Mouse (Mus musculus): Measurements from ENCODE around the gene Btbd19.

Gene Btbd19

DNA sequence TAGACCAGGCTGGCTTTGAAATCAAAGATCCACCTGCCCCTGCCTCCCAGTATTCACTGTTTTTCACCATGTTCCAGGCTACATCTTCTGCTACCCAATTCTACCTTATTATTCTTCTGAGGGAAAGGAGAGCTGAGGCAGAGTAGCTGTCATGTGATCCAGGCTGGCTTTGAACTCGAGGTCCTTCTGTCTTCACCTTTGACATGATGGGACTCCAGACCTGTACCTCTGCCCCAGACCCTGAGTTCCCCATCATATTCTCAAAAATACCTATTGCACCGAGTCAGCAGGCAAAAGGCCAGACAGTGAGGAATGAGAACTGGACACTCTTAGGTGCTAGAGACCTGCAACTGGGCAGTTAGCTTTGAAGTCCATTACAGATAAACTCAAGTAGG is 9.1 kb upstream of the Btbd19 start:
- no peak for DNase-seq (ENCODE audit: low spot score)

DNA sequence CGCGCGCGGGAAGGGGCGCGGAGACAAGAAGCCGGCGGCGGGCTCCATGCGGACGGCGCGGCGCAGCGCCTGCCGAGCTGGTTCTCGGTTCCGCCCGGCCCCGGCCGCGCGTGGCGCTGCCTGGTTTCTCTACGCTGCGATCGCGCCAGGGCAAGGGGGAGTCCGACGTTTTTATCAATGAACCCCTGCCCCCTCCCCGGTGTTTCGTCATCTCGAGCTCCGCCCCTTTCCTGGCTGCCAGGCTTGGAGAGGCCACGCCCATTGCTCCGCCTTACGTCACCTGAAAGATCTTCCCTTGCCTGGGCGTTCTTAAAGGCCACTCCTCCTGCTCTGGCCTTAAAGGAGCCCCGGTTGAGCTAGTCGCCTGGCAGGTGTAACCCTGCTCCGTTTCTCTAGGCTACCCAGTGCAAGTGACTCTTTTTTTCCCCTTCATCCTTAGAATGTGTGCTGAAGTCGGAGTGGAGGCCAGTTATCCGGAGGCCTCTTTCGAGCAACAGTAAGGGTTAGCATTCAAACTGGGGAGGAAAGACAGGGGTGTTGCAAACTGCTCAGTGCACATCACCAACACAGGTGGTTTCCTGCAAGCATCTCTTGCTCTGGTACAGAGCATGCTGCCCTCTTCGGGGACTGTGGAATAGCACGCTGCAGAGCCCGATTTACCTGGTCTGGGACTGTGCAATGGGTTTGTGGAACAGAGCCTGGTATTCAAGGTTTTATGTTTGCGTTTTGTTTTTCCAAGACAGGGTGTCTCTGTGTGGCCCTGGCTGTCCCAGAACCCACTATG is 8.5 kb upstream of the Btbd19 start, which contains the start of gene Plk3:
Plk3 (minus strand) TSS at position 147 of the 784 bp plus-strand sequence.
- peak; percentile 96 for DNase-seq (ENCODE audit: low spot score)

DNA sequence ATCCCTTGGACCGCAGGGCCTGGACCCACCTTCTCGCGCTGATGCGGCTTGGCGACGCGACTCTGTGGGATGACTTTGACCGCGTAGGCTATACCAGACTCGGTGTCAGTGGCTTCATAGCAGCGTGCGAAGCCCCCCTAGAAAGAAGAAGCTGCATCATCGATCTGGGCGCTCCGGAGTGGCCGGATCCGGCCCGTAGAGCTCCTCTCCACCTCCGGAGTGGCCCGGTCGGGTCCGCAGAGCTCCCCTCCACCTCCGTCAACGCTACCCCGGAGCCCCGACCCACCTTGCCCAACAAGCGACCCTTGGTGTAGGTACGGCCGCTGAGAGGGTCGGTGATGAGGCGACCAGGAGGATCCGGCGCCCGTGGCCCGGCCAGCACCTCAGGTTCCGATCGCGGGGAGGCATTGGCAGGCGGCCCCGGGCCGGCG is 7.9 kb upstream of the Btbd19 start:
- no peak for DNase-seq (ENCODE audit: low spot score)

DNA sequence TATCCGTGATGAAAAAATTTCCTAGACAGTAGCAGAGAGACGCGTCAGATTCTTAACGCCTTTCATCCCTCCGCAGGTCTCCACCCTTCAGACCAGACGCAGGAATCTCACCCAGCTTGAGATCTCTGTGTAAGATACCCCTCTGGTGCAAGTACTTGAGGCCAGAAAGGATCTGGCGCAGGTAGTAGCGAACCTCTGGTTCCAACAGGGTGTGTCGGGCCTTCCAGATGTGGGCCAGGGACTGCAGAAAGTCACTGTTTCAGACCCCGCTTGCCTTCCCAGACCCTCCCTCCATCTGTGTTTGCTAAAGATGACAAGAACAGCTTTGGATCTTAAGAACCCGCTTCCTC is 7.2 kb upstream of the Btbd19 start:
- no peak for DNase-seq (ENCODE audit: low spot score)

DNA sequence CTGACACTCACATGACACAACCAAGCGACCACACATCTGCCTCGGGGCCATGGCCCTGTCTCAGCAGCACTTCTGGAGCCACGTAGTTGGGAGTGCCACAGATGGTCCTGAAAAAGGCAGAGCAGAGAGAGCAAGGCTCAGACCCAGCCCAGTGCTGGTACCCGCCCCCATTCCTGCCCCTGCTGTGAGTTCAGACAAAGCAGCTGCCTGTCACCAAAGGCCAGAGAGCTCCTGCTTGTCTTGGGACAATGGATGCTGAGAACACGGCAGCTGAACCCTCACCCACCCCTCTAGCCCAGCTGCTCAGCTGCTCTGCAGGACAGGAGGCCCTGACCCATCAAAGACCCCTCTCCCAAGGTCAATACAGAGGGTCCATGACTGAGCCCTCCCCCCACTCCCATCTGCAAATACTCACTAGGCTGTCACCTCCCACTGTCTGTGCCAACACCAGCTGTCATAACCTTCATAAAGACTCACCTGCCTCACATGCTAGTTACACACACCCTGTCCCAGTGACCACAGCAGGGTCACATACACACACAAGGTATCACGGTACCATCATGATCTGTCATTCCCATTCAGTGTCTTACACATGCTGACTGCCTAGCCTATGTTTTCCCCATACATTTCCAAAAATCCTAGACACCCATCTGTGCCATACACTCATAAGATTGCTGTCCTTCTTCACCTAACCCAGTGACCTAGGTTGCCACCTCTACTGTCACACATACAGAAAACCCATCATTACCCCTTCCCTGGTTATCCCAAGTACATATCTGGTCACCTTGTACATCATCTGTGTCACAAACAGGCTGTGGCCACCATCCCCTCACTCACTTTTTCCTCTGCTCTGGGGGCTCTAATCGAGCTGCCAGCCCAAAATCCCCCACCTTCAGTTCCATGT is 6.6 kb upstream of the Btbd19 start:
- DNase-seq (ENCODE audit: low spot score) = no peak

DNA sequence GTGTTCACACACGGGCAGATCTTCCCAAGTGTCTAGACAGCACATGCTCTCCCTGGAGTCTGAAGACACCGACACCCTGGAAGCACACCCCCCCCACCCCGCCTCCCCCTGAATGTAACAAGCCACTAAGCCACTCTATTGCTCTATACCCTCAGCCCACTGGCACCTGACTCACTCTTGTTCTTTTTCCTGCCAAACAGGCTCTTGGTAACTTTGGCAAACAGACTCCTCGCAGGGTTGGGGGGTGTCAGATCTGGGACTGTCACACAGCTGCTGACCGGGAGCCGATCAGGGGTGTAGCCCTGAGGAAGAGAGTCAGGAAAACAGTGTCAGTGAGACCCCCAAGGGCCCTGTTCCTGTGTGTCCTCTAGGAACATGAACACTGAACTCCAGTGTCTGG is 5.7 kb upstream of the Btbd19 start:
- DNase-seq (ENCODE audit: low spot score) = no peak

DNA sequence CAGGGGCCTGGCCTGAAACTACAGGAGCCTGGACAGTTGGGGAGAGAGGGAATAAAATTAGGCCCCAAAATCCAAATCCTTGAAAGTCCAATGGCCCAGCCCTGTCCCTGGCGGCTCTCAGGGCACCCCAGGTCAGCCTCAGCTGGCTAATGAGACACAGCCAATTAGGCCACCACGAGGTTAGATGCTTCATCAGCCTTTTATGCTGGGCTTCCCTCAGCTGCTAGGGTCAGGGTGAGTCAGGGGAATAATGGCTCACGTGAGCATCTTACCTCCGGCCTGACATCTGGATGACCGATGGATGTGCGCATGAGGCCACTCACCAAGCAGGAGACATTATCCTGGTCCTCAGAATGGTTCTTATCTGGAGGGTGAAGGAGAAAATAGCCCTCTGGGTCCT is 5.3 kb upstream of the Btbd19 start:
- DNase-seq (ENCODE audit: low spot score) = no peak

DNA sequence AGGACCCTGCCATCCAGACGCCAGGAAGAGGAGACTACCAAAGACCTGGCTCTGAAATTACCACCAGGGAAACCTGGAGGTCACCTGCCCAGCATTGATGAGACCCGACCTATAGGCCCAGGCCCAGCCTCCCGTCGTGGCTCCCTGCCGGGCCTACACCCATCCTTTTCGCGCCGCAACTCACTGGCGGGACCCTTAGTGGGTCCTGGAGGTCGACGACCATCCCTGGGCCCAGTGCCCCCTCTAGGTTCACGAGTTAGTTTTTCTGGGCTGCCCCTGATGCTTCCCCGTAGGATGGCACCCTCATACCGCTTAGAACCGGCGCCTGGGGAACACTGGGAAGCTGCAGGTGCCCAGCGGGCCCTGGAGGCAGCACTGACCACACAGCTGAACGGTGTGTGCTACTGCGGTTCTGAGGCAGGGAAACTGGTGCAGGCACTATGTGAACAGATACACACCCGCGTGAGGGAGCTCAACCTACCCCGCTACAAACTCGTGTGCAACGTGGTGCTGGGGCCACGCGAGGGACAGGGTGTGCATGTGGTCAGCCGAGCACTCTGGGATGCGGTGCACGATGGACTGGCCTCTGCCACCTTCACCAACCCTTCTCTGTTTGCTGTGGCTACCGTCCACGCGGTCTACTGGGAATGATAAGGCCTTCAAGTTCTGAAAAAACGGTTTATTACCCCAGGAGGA is 2.6 kb upstream of the Btbd19 start:
- no peak for DNase-seq (ENCODE audit: low spot score)

DNA sequence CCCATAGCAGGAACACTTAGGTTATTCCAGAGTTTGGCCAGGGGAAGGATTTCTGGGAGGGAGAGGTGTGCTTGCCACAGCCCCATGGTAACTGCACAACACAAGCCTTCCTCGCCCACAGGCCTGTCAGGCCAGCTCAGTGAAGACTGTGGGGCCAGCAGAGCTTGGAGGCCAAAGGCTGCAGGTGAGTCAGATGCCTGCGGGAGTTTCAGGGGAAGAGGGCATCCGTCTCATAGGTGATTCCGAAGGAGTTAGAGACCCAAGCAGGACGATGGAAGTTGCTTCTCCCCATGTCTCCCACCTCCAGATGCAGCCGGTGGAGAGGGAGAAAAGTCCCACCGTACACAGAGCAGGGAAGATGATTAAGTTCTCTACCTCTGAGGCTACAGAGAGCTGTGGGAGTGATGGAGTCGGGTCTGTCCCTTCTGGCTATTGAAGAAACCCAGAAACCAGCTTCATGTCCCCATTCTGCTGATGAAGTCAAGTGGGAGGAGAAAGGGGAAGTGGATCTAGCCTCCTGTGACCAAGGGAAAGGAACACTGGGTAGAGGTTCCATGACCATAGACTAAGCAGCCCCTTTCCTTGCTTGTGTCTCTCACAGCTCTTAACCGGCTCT is 1.3 kb upstream of the Btbd19 start, which contains the start of gene Tctex1d4:
Tctex1d4 (plus strand) TSS at position 120 of the 616 bp plus-strand sequence.
- no peak for DNase-seq (ENCODE audit: low spot score)

DNA sequence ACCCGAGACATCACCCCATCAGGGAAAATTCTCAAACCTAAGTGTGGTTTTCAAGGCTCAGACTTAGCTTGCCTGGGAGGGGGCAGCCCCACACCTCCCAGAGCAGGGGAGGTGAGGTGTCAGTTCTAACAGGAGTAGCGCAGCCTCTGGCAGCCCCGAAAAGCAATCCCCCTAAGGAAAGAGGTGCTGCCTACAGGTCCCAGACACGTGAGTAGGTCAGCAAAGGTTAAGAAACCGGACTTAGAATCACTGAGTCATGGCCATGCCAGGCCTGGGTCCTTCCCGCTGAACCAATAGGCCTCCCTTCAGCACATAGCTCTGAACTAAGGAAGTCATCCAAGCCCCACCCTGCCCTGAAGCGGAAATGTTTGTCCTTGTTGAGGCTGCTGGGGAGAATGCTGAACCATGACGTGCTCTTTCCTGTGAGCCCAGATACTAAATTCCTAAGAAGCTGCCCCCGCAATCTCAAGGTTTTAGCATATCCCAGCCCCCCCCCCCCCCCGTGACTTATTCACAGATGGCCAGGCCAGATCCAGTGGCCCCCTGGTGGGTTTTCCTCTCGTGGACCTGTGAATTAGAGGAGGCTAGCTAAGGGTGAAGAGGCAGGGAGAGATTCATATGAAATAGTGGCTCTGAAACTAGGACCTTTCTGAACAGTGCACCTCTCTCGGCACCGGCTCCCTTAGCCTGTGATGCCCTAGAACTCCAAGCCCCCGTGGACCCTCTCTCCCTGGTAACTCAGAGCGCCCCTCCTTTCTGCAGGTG is 567 bp upstream of the Btbd19 start:
- DNase-seq (ENCODE audit: low spot score) = no peak

DNA sequence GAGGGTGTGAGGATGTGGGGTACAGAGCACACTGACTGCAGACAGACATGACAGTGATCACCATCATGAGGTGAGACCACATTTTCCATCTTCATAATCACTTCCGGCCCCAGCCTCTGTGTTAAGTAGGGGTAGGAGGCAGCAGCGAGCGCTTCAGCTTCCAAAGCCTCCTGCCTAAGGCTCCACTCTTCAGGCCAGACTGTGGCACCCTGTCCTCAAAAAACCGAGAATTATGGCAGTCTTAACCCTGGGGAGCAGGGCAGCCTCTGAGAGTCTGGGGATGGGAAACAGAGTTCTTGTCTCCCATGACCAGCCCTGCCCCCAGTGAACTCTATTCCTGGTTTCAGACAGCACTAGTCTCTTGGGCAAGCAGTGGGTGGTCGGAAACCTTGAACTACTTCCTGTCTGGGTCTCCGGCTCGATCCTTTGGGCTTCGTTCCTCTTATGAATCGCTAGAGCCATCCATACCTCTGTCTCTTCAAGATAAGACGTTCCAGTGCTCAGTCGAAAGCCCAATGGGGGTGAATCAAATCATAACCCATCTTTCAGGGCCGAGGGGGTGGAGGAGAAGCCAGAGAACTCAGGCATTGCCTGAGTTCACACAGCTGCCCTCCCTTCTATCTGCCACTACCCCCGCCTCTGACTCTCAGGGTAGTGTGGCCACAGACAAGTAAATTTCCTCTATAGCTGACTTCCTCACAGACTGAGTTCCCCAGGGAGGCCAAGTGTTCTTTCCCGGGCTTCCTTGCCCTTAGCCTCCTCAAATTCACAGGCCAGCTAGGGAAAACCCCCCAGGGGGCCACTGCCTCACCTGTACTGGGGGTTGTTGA is 792 bp downstream of the Btbd19 start:
- no peak for DNase-seq (ENCODE audit: low spot score)

DNA sequence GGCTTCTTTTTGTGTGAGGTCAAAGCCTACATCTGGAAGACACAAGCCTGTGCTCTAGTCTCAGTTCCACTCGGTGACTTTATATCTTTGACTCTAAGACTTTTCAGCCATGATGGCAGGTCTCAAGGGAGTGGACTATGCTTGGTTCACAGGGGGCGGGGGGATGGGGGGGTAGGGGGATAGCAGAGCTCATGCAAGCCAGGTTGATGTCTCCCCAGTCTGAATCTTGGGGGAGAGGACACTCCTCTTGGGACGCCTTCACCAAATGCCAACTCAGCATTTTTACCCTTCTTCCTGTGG is 1.4 kb downstream of the Btbd19 start:
- no peak for DNase-seq (ENCODE audit: low spot score)

DNA sequence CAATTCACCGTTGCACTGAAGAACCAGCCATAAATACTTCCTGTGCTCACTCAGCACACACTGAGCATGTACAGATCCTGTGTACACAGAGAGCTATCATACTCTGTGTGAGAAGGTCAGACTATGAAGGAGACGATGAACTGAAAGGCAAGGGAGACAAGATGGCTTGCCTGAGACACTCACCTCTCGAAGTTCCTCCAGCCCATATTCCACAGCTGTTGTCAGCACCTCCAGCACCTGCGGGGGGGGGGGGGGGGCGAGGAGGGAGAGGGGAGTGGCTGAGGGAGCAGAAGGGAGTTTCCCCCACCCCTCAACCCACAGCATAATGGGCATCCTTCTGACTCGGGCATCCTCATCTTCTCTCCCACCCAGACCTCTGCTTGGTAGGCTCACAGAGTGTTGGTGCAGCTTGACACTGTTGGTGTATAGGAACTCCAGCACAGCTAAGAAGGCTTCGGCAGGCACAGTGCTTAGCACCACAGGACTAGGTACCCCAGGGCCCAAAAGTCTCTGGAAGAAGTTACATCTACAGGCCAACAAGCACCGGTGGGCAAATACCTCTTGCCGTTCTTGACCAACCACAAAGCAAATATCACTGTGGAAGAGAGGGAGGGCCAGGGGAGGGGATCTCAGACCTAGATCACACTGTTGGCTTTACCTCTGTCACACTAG is 1.8 kb downstream of the Btbd19 start:
- DNase-seq (ENCODE audit: low spot score) = no peak

DNA sequence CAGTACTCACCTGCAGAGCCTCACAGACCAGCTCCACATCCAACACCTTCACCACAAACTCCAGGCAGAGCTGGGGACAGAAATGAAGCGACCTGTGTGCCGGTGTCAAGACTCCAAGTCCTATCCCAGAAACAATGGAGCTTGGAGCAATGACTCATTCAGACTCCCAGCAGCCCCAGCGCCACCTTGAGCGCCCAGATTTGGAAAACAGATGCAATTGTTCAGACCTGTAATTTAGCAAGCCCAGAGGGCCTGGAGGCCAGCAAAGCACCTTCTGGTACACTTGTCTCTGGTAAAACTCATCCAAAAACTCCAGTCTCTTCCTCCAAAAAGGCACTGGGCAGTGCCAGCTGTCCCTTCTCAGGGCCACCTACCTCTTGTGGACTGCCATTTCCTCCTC is 3.3 kb downstream of the Btbd19 start:
- DNase-seq (ENCODE audit: low spot score) = no peak

DNA sequence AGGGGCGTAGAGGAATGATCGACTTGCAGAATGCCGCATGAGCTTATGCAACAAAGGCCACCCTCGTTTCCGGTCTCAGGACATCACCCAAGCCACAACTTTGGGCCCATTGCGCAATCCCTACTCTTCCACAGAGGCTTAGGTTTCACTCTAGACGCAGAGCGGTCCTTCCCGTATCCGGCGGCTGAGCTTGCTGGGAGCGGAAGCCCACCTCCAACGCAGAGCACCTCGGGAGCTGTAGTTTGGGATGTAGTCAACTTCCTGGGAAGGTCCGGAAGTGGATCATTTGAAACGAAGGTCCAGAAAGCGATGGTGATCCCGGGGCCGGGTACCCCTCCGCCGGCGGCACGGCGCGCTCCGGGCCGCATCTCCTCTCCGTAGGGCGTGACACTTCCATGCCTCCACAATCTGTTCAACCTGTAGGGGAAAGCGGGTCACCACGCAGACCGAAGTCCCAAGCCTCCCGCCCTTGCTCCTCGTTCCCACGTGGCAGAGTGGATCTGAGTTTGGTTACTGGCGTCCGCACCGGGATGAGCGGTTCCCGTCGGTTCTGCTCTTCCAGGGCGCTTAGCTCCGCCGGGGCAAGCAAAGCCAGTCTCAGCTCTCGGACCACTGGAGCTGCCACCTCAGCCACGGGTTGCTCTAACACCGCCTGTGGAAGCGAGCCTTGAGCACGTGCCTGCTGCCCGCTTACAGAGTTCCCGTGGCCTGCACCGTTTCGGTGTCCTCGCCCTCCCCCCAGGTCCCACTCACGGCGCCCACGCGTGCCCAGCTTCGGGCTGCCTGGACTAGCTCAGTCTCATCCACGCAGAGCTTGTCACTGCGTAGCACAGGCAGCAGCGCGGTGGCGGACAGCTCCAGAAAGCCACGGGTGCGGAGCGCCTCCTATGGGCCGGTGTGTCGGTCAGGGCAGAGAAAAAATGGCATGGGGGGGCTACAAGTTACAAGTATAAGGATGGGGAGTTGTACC is 4.8 kb downstream of the Btbd19 start:
- DNase-seq (ENCODE audit: low spot score) = peak; percentile 84

DNA sequence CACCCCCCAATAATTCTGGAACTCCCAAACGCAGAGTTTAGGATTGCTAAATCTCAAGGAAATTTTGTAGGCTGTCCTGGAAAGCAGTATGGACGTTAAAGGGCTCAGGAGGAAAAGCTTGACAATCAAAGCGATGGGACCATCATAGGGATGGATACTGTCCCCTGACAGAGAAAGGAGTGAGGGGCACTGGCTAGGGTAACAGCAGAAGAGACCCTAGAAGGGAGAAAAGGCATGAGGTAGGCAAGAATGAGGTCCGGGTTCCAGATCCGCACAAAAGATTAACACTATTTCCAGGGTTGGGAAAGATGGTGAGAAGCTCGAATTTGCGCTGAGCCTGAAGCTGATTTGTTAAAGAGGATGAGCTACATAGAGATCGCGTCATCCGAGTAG is 5.5 kb downstream of the Btbd19 start:
- DNase-seq (ENCODE audit: low spot score) = no peak

DNA sequence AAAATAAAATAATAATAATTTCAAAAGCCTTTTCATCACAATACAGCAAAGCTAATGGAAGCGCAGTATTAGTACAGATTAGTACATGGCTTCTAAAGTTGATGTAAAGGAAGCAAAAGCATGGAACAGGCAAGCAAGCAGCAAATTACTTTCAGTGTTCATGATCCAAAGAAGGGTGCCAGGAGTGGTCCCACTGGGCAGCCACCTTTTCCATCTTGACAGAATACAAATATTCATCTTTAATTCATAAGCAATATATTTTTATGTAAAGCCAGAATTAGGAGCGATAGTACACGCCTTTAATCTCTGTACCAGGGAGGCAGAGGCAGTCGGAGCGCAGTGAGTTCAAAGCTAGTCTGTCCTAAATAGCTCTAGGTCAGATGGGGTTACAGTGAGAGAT is 5.9 kb downstream of the Btbd19 start:
- no peak for DNase-seq (ENCODE audit: low spot score)

DNA sequence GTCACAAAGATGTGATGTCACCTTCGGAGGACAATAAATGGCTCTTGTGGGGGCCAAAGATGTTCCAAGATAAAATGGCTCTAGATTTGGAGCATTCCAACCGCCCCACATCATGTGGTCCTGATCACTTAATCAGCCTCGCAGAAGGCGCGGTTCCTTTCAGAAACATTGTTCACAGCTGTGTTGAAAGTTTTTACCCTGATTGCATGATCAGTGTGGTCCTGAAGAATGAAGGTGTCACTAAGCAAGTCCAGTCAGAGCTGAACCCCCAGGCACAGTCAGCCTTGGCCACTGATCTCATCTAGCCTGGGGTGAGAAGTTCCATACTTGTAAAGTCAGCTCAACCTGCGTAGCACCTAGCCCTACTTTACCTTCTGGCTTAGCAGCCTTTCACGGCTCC is 7.6 kb downstream of the Btbd19 start:
- no peak for DNase-seq (ENCODE audit: low spot score)

DNA sequence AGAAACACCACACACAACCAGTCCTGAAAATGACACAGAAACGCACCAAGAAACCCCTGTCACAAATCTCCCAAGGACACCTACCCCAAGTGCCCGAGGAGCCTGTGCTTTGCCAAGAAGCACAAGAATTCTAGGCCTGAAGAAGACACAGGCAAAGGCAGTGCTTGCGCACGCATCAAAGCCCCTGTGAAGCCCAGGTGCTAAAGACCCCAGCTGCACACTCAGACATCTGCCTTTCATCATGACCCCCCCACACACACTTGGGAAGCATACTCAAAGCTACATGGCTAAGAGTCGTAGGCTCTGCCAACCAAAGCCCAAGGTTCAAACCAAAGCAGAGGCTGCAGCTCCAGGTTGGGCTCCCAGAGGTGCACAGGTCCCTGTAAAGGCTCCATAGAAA is 9.9 kb downstream of the Btbd19 start:
- no peak for DNase-seq (ENCODE audit: low spot score)

All from ovary, postnatal 14 days (tissue).